Mouse (Mus musculus) kidney, adult 2 months (tissue): ENCODE data around the gene Zic1. TPM values are rescaled to one million over a fixed set of nuclear protein-coding genes. Genes with fewer than 3 reads are reported as not detected.

Experiments
- DNase-seq: peaks from one replicate; pipeline ENCODE4 v3.0.0; 2021
- H3K27ac ChIP-seq: fragments of 200-500 bp; 2 replicates; pipeline ENCODE4 v1.5.1; 2012; ENCODE audit warnings: low read depth, low read length, control low read depth, inconsistent platforms; ENCODE audit not compliant: insufficient read depth
- H3K27me3 ChIP-seq: fragments of 200-500 bp; replicated peaks from 2 replicates; pipeline ENCODE4 v1.6.1; 2012; ENCODE audit warnings: mild to moderate bottlenecking, moderate library complexity, low read length, inconsistent platforms; ENCODE audit not compliant: control insufficient read depth, insufficient read depth
- H3K36me3 ChIP-seq: fragments of 200-500 bp; 2 replicates; pipeline ENCODE4 v1.6.1; 2012; ENCODE audit warnings: mild to moderate bottlenecking, moderate library complexity, low read length, inconsistent platforms; ENCODE audit not compliant: control insufficient read depth, insufficient read depth
- H3K4me1 ChIP-seq: fragments of 200-500 bp; 2 replicates; pipeline ENCODE4 v1.6.1; 2011; ENCODE audit warnings: low read length; ENCODE audit not compliant: control insufficient read depth, insufficient read depth
- H3K4me3 ChIP-seq: fragments of 200-500 bp; 2 replicates; pipeline ENCODE4 v1.5.1; 2011; ENCODE audit warnings: mild to moderate bottlenecking, low read depth, low read length, control low read depth; ENCODE audit not compliant: insufficient read depth
- CTCF ChIP-seq: fragments of 200-500 bp; conservative IDR thresholded peaks from 2 replicates; pipeline ENCODE4 v1.5.1; 2011; ENCODE audit warnings: low read depth, mild to moderate bottlenecking, control low read depth, low read length, moderate library complexity, mixed read lengths; ENCODE audit not compliant: insufficient read depth, insufficient read length
- POLR2A ChIP-seq: fragments of 200-500 bp; IDR thresholded peaks from one replicate; pipeline ENCODE4 v1.6.1; 2011; ENCODE audit warnings: low read depth, low read length, control low read depth
- WGBS: fragments of 180-500 bp; shearing (Covaris S2); methylation state at CpG from one replicate; pipeline ENCODE4 v1.1.7; 2018; 5-methylcytosine and 5-hydroxymethylcytosine counted together
- polyA plus RNA-seq: library from polyadenylated mRNA; depleted of rRNA; stranded (reverse); fragments of >200 nt; gene quantifications from 2 replicates; pipeline ENCODE4 v1.2.3, GENCODE M21; 2012; rRNA removed

The Zic1 gene
- polyA plus RNA-seq, 1 experiment: not detected

DNA sequence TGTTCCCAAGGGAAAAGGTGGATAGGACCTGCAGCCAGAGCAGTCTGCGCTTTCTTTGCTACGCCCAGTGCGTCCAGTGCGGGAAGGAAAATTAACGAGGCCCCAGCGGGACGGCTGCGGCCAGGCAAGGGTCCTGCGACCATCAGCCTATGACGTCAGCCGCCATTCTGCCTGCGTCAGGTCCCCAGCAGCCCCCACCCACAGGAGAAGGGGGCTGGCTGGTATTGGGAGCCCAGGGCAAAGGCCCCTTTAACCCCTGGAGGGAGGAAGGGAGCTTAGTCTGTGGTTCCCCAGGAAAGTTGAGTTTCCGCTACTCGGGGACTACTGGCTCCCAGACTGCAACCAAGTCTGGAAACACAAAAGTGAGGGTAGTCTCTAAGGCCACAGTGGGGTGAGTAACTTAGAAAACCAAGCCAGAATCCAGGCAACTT is 14.7 kb downstream of the Zic1 start:
- Histone ChIP-seq H3K36me3 (no peaks in the 10 kb centered on the region), H3K4me3 (no peak overlapping the region), H3K27me3 (peaks cover 3% of the 10 kb centered on the region; the same call in 1 of the 2 replicates)

DNA sequence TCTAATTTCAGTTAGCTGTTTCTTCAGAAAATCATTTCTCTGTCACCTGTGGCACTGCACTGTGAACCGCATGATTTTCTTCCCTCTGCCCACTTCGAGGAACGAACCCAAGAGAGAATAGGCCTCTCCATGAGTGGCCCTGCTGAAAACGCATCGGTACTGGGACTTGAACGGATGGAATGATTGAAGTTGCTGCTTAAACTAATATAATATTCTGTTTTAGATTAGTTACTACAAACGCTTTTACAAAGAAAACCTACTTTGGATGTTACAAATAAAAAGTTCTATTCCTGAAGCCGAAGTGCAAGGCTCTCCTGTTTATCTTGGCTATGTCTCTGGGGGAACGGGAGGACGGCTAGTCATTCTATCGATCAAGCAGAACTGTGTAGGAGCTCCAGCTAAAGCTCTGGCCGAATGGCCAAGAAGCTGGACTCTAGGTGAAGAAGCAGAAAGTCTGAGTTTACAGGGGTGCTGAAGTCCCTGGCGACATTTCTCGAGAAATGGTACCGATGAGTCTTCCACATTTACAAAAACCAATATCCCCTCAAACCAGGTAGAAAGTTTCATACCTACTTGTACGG is 15.3 kb downstream of the Zic1 start:
- 2% methylated on average over 16 of the region's 16 CpGs for WGBS
- TF ChIP-seq POLR2A: no peak
- TF ChIP-seq CTCF: no peak
- H3K27ac ChIP-seq: no peak overlapping the region
- DNase-seq: no peak
- H3K27me3 ChIP-seq: 0 out of 2 replicates have a peak, but pooled peaks cover 1% of the 10 kb centered on the region
- H3K4me1 ChIP-seq: no peaks in the 10 kb centered on the region
- no peak overlapping the region for H3K4me3 ChIP-seq
- no peaks in the 10 kb centered on the region for H3K36me3 ChIP-seq

More for the DNA sequence above, 14.7 kb downstream of the Zic1 start:
- WGBS: 4% methylated on average over 14 of the region's 14 CpGs
- Histone ChIP-seq H3K4me1 (no peaks in the 10 kb centered on the region), H3K27ac (no peak overlapping the region)
- no peak for DNase-seq
- no peak for TF ChIP-seq CTCF
- TF ChIP-seq POLR2A: no peak

DNA sequence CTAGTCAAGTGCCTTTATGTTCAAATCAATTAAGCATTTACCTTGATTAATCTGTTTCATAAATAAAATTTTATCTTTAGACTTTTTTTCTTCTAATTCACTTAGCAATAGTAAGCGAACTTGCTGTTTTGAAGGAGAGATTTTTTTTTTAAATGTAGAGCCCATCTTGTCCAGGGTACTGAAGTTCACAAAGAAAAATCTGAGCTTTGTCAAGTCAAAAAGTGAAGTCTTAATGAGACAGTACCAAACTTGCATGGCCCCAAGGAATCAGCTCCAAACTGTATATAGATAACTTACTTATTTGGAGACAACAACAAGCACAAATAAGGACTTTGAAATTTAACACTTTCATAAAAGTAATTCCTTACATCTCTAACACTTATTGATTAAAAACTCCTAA is 16.9 kb downstream of the Zic1 start:
- no peak overlapping the region for H3K27ac ChIP-seq
- DNase-seq: no peak
- TF ChIP-seq CTCF (no peak), POLR2A (no peak)
- H3K27me3 ChIP-seq: 0 out of 2 replicates have a peak, but pooled peaks cover 1% of the 10 kb centered on the region
- no peak overlapping the region for H3K4me3 ChIP-seq
- no peaks in the 10 kb centered on the region for H3K4me1 ChIP-seq
- H3K36me3 ChIP-seq: no peaks in the 10 kb centered on the region
- 38% methylated on average over 1 of the region's 1 CpGs for WGBS

DNA sequence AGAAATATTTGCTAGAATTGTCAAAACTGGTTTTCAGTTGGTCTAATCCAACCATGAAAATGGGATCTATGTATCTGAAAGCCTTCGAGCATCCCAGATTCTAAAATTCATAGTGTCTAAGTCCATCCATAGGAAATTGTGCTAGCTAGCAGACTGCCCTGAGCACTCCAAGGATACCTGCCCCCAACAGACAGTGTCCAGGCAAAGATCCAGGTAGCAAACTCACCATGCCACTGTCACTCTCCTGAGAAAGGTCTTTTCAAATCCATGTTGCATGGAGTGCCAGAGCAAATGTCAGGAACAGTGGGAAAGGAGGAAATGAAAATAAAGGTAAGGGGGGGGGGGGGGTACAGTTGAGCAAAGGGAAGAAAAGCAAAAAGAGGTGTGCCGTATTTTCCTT is 18.0 kb downstream of the Zic1 start:
- DNase-seq: no peak
- Histone ChIP-seq H3K27ac (no peak overlapping the region), H3K4me3 (no peak overlapping the region), H3K27me3 (no peaks in the 10 kb centered on the region), H3K36me3 (no peaks in the 10 kb centered on the region), H3K4me1 (no peaks in the 10 kb centered on the region)
- WGBS: 65% methylated on average over 2 of the region's 2 CpGs
- no peak for TF ChIP-seq POLR2A
- TF ChIP-seq CTCF: no peak

Other genes starting within 250 kb of the Zic1 start
- not detected in 2 replicates for gene Zic4, start 3.4 kb downstream of the Zic1 start, polyA plus RNA-seq